Mouse (Mus musculus) midbrain, embryonic 14.5 days (tissue): Measurements from ENCODE around the gene Phtf2. TPM values are rescaled to one million over a fixed set of nuclear protein-coding genes. Genes with fewer than 3 reads are reported as not detected.
"Not testable (repeated sequence)": the region's sequence is repeated elsewhere in the genome, so short reads cannot be mapped to it uniquely, and the experiment has no call there.

ENCODE experiments used
- ATAC-seq: fragments of 200-750 bp; cut with Nextera tagmentation; 2 replicates; pipeline ENCODE4 v1.8.0; 2017; ENCODE audit warnings: moderate number of reproducible peaks, moderate library complexity; ENCODE audit not compliant: low FRiP score, low TSS enrichment
- DNase-seq: peaks from one replicate; pipeline ENCODE4 v3.0.0-alpha.2; 2015
- H3K27ac ChIP-seq: fragments of 300-500 bp; sonication (generic); replicated peaks from 2 replicates; pipeline ENCODE4 v1.5.1; 2014; ENCODE audit warnings: mild to moderate bottlenecking, low read depth, low read length, moderate library complexity
- H3K27me3 ChIP-seq: fragments of 300-500 bp; sonication (generic); 2 replicates; pipeline ENCODE4 v1.6.1; 2014; ENCODE audit warnings: low read length, control low read depth, mixed read lengths; ENCODE audit not compliant: control insufficient read depth, insufficient read depth
- H3K36me3 ChIP-seq: fragments of 300-500 bp; sonication (generic); 2 replicates; pipeline ENCODE4 v1.6.1; 2014; ENCODE audit warnings: low read length, control low read depth; ENCODE audit not compliant: control insufficient read depth, insufficient read depth
- H3K4me1 ChIP-seq: fragments of 300-500 bp; sonication (generic); 2 replicates; pipeline ENCODE4 v1.6.1; 2014; ENCODE audit warnings: mild to moderate bottlenecking, antibody characterized with exemption, low read length, control low read depth; ENCODE audit not compliant: control insufficient read depth, insufficient read depth
- H3K4me2 ChIP-seq: fragments of 300-500 bp; sonication (generic); 2 replicates; pipeline ENCODE4 v1.6.1; 2014; ENCODE audit warnings: mild to moderate bottlenecking, low read length, moderate library complexity
- H3K4me3 ChIP-seq: fragments of 300-500 bp; sonication (generic); replicated peaks from 2 replicates; pipeline ENCODE4 v1.5.1; 2014; ENCODE audit warnings: low read depth, low read length
- H3K9ac ChIP-seq: fragments of 300-500 bp; sonication (generic); replicated peaks from 2 replicates; pipeline ENCODE4 v1.6.1; 2014; ENCODE audit warnings: mild to moderate bottlenecking, low read length, moderate library complexity
- H3K9me3 ChIP-seq: fragments of 300-500 bp; sonication (generic); 2 replicates; pipeline ENCODE4 v1.6.1; 2016; ENCODE audit warnings: low read length, control low read depth, mixed read lengths; ENCODE audit not compliant: control insufficient read depth
- whole genome bisulfite sequencing: fragments of 180-500 bp; shearing (Covaris S2); extraction: QIAGEN DNeasy Blood & Tissue Kit; methylation state at CpG from one replicate; pipeline ENCODE4 v1.1.7; 2014; 5-methylcytosine and 5-hydroxymethylcytosine counted together
- polyA plus RNA-seq: library from polyadenylated mRNA; unstranded; fragments of >200 nt; fragmentation: Nextera tagmentation; extraction: Ambion mirVana; gene quantifications from 2 replicates; pipeline ENCODE4 v1.2.1, GENCODE M21; 2014

Phtf2 gene
- polyA plus RNA-seq, 1 experiment from 2014 or later: 30.5 TPM

DNA sequence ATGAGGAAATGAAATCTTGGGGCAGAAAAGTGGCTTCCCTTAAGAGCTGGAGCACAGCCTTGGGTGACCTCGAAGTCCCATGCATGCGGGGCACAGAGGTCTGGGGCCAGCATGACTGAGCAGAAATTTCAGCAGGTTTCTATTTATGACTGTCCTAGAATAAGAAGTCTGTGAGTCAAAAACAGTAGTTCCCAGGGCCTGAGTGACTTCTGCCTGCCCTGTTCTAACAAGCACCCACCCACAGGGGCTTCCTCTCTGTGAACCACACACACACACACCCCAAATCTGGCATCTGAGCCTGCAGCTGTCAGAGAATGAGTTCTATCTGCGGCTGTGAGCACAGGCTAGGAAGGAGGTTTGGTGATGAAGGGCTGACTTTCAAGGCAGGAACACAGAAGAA, 132.4 kb downstream of the Phtf2 start:
- Histone ChIP-seq H3K36me3 (no peaks in the 10 kb centered on the region), H3K4me2 (no peak overlapping the region), H3K9me3 (no peaks in the 10 kb centered on the region), H3K4me3 (no peak overlapping the region), H3K27me3 (no peaks in the 10 kb centered on the region), H3K4me1 (peaks cover 12% of the 10 kb centered on the region; the same call in 1 of the 2 replicates), H3K27ac (no peak overlapping the region), H3K9ac (no peak overlapping the region)
- ATAC-seq: no peak
- DNase-seq: no peak
- WGBS: 91% methylated on average over 3 of the region's 3 CpGs

DNA sequence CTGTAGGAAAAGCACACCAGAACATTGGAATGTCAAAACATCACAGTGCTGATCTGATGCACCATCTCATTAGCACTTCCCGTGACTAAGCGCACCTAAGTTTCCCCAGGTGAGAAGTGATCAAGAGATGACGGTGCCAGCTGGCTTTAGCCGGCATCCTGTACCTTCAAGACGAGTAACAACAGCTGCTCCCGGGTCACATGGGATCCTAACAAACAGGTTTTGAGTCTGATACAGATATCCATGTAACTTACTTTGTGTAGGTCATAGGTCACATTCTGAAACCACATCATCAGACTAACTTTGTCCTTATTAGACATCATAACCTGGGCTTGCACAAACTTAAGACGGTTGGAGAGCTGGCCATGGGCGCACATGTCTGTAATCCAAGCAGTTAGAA, 133.1 kb downstream of the Phtf2 start:
- ATAC-seq: no peak
- Histone ChIP-seq H3K4me3 (no peak overlapping the region), H3K9me3 (no peaks in the 10 kb centered on the region), H3K4me2 (no peak overlapping the region), H3K36me3 (no peaks in the 10 kb centered on the region), H3K9ac (no peak overlapping the region), H3K4me1 (peaks cover 12% of the 10 kb centered on the region; the same call in 1 of the 2 replicates), H3K27me3 (no peaks in the 10 kb centered on the region), H3K27ac (no peak overlapping the region)
- DNase-seq: no peak
- 92% methylated on average over 8 of the region's 8 CpGs for WGBS

DNA sequence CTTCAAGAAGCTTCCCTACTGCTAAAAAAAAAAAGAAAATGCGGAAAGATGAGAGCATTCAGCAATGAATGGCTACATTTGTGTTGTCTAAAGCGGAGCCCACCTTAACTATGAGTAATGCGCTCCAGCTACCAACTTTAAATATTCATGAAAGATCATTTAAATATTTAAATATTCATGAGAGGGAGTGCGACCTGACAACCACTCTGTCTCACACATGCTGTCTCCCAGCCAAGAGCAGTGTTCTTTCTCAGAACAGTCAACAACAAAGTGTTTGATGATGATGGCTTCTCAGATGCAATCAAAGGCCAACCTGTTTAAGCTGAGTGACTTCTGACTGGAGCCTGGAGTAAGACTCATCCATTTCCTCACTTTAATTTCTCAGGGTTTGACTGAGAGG, 133.8 kb downstream of the Phtf2 start:
- Histone ChIP-seq H3K27me3 (no peaks in the 10 kb centered on the region), H3K36me3 (no peaks in the 10 kb centered on the region), H3K4me2 (no peak overlapping the region), H3K27ac (no peak overlapping the region), H3K9ac (no peak overlapping the region), H3K9me3 (no peaks in the 10 kb centered on the region), H3K4me3 (no peak overlapping the region), H3K4me1 (peaks cover 12% of the 10 kb centered on the region; the same call in 1 of the 2 replicates)
- ATAC-seq (peak; percentile 57), DNase-seq (peak; percentile 52)
- 27% methylated on average over 4 of the region's 4 CpGs for WGBS

DNA sequence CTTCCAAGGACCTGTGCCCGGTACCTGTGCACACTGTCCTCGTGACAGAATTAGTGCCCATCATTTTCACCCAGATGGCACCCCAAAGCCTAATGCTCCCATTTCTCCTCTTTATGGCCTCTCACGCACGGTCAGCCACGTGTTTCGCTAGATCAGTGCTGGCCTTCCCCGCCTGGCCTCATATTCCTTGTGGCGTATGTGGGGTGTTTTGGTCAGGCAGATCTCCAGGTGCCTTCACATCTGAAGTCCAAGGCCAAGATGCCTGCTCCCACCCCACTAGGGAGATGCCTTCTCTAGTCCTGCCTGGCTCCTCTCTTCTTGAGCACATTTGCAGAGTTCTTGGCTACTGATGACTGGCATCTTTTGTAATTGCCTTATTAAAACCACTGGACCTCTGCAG, 140.0 kb downstream of the Phtf2 start:
- Histone ChIP-seq H3K36me3 (no peaks in the 10 kb centered on the region), H3K27ac (no peak overlapping the region), H3K4me1 (no peaks in the 10 kb centered on the region), H3K27me3 (no peaks in the 10 kb centered on the region), H3K4me3 (no peak overlapping the region), H3K4me2 (no peak overlapping the region), H3K9me3 (no peaks in the 10 kb centered on the region), H3K9ac (no peak overlapping the region)
- no peak for ATAC-seq
- DNase-seq: no peak
- 87% methylated on average over 8 of the region's 8 CpGs for WGBS

DNA sequence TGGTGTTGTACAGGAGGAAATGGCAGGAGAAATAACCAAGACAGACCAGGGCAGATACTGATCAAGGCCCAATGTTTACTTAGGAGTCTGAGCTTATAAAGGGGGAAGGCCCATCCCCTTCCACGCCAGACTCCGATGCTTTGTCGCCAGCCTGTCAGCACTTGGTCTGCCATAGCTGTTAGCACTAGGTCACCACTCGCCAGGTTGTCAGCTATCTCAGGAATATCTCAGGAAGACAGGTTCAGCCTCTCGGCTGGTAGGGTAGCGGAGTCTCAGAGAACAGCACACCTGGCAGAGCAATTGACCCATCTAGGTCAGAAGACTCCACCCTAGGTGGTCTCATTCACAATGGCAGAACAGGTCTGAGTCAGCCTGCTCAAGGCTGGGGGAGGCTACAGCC, 140.7 kb downstream of the Phtf2 start:
- Histone ChIP-seq H3K27ac (no peak overlapping the region), H3K4me1 (no peaks in the 10 kb centered on the region), H3K4me3 (no peak overlapping the region), H3K9ac (no peak overlapping the region), H3K4me2 (no peak overlapping the region), H3K27me3 (no peaks in the 10 kb centered on the region), H3K9me3 (no peaks in the 10 kb centered on the region), H3K36me3 (no peaks in the 10 kb centered on the region)
- WGBS: 85% methylated on average over 6 of the region's 6 CpGs
- ATAC-seq (no peak), DNase-seq (no peak)

DNA sequence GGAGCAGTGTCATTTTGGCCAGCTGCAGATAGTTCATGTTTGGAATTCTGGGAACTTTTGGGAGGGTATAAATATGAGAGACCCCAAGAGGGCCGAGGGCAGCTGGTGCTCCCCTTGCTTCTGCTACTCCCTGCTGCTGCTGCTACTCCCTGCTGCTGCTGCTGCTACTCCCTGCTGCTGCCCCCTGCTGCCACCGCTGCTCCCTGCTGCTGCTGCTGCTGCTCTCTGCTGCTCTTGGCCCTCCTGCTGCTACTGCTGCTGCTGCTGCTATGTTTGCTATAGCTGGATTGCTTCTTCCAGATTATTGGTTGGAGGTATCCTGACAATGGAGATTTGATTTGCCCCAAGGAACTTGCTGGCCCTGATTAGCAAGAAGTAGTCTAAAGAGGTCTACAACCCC, 143.1 kb downstream of the Phtf2 start:
- Histone ChIP-seq H3K4me2 (no peak overlapping the region), H3K4me1 (no peaks in the 10 kb centered on the region), H3K9ac (no peak overlapping the region), H3K36me3 (no peaks in the 10 kb centered on the region), H3K27ac (no peak overlapping the region), H3K4me3 (no peak overlapping the region), H3K9me3 (no peaks in the 10 kb centered on the region), H3K27me3 (no peaks in the 10 kb centered on the region)
- WGBS: 40% methylated on average over 2 of the region's 2 CpGs
- ATAC-seq: no peak
- no peak for DNase-seq

DNA sequence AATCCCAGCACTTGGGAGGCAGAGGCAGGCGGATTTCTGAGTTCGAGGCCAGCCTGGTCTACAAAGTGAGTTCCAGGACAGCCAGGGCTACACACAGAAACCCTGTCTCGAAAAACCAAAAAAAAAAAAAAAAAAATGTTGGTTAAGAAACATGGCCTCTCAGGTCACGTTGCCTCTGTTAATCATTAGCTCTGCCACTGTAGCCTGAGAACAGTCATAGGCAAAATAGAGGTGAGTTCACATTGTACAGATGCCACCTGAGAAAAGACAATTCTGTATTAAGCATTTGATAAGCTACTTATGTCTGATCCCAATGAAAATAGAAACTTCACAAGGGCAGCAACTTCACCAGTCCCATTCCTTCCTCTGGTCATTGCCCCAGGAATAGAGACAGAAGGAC, 158.7 kb downstream of the Phtf2 start:
- H3K27me3 ChIP-seq, ATAC-seq, H3K4me1 ChIP-seq, DNase-seq, H3K4me3 ChIP-seq, H3K9me3 ChIP-seq, H3K36me3 ChIP-seq, H3K27ac ChIP-seq, H3K4me2 ChIP-seq, H3K9ac ChIP-seq: not testable (repeated sequence)
- WGBS: 92% methylated on average over 4 of the region's 4 CpGs

DNA sequence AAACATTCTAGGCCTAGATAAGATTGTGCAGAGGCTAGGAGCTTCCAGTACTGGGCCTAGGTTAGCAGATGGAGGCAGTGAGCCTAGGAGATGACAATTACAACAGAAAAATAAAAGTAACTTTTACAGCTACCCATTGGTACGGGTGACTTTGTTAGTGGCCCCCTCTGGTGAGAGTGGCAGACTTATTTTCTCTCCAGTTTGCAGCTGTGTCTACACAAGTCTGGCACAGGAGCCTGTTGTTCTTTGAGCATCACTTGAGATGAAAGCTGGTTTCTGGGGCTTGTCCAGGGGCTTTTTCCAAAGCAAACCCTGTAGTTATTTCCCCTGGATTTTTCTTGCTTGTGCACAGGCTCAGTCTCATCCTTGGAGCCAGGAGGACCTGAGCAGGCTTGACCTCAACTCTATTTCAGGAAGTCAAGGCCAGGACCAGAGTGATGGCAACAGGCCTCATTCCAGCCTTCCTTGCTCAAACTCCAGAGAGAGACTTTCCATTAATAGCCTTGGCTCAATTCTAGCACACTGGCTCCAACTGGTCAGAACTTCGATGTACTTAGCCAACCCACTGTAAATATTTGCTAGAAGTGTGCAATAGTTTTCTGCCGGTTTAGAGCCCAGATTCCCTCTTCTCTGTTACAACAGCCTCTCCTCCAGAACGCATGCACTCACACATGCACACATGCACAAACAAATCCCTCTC, 161.6 kb downstream of the Phtf2 start:
- Histone ChIP-seq H3K36me3 (no peaks in the 10 kb centered on the region), H3K4me2 (no peak overlapping the region), H3K9me3 (no peaks in the 10 kb centered on the region), H3K4me3 (no peak overlapping the region), H3K27ac (no peak overlapping the region), H3K27me3 (no peaks in the 10 kb centered on the region), H3K4me1 (no peaks in the 10 kb centered on the region), H3K9ac (no peak overlapping the region)
- WGBS: 86% methylated on average over 4 of the region's 4 CpGs
- no peak for ATAC-seq
- DNase-seq: no peak

DNA sequence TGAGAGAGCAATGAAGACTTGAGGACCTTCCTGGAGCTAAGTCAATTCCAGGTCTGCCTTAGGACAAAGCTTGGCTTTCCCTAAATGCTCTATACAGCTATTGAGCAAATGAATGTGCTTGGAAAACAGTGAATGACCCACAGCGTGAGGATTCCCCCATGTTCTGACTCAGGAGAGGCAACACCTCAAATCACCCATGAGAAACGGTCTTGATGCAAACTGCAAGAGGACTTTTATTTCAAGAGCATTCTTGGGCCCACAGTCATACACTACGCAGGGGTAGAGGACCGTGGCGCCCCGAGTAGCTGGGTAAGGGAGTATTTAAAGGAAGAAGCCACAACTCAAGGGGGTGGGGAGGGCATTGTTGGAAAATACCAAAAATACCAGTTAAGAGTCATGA, 165.9 kb downstream of the Phtf2 start:
- not testable (repeated sequence) for ATAC-seq, H3K36me3 ChIP-seq, H3K4me2 ChIP-seq, H3K4me1 ChIP-seq, H3K9ac ChIP-seq, H3K27ac ChIP-seq, H3K9me3 ChIP-seq, H3K4me3 ChIP-seq, DNase-seq, H3K27me3 ChIP-seq
- WGBS: 92% methylated on average over 6 of the region's 6 CpGs
